Mouse (Mus musculus) liver, adult (tissue): ENCODE results near the gene Dcst2.

Experiments used
- GATA4 ChIP-seq: IDR thresholded peaks from 2 replicates; pipeline ENCODE4 v1.6.1; 2014; ENCODE audit warnings: mild to moderate bottlenecking, low read length; ENCODE audit not compliant: insufficient replicate concordance

The Dcst2 gene

GRCm38 (mm10) chr3:89361675-89362074, at the start of gene Dcst2:
TSS of gene Dcst2 (plus strand) at chr3:89361975.
- TF ChIP-seq GATA4 = no peak

GRCm38 (mm10) chr3:89314340-89314739, 47.4 kb upstream of the Dcst2 start:
- no peak for TF ChIP-seq GATA4

DNA sequence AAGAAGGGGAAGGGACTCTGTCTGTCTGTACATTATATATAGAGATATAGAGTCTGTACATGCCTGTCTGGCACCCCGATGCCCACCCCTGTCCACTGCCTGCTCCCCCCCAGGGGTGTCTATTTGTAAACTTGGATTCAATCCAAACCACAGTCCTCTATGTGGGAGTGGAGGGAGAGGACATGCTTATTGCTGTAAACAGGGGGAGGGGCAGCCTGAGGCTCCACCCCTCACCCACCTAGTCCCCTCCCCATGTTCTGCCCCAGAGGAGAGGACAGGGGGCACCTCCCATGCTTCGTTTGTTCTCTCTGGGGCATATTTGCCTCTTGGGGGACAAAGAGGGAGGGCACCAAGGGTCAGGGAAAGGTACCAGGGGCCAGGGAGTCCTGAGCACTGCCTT, 47.0 kb upstream of the Dcst2 start:
- TF ChIP-seq GATA4 = no peak

- no peak for TF ChIP-seq GATA4
Observed at GRCm38 (mm10) chr3:89315195-89315929, 46.4 kb upstream of the Dcst2 start.

DNA sequence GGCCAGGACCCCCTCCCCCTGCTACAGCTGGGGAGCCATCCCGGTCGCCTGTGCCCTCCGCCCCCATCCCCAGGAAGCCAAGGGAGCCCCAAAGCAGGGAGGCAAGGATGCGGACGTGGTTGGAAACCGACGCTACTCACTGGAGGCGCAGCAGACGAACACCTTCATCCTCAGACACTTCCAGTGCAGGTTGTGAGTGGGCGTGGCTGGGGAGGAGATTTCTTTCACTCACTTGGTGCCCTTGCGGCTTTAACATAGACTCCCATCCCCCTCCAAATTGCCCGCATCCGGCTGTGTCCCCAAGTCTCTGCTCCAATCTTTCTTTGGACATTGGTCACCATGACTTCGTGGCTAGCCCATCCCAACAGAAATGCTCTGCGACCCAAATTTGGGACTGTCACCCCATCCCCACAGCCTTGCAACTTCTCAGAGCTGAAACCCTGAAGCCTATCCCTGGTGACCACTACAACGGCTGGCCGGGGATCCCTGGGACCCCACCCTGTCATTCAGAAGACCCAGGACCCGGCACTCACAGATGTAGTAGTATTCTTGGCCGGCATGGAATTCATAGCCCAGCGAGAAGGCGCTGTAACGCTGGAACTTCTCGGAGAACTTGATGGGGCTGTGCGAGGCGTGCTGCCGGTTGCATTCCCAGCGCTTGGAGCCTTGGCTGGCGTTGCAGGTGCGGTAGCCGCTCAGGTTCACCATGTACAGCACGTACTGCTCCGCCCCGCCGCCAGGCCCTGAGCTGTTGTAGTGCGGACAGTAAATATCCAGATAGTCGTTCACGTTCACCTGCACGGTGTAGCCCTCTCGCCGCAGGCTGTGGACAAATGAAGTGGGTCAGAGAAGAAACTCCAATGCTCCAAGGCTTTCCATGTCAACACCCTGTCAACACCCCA, 45.6 kb upstream of the Dcst2 start:
- no peak for TF ChIP-seq GATA4

DNA sequence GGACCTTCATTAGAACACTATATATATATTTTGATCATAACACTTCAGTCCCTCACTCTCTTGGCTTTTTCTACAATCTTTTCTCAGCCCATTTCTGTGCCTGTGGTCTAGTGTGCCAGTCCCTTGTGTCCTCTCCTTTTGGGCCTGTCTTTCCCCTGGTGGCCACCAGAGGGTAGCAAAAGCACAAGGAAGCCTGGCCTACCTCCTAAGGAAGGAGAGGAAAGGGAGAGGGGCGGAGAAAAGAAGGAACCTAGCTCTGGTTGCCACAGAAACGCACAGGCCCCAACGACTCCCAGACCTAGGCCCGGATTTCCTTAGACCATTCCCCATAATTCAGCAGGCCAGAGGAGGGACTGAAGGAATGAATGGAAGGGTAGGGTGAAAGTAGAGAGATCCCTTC, 44.9 kb upstream of the Dcst2 start:
- TF ChIP-seq GATA4 = no peak

DNA sequence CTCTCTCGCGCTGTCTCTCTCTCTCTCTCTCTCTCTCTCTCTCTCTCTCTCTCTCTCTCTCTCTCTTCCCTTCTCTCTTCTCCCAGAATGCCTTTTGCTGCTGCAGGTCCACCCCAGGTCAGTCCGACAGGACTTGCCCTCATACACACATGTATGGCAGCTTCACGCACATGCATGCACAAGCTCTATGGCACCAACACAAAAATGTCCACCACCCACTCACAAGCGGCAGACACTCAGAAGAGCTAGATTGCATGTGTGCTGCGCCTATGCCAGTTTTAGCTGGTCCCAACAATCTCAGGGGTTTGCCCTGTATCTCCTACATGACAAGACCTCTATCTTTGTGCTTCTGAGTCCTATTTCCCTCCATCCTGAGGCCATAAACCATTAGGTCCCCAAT, 44.5 kb upstream of the Dcst2 start:
- TF ChIP-seq GATA4 = no peak

DNA sequence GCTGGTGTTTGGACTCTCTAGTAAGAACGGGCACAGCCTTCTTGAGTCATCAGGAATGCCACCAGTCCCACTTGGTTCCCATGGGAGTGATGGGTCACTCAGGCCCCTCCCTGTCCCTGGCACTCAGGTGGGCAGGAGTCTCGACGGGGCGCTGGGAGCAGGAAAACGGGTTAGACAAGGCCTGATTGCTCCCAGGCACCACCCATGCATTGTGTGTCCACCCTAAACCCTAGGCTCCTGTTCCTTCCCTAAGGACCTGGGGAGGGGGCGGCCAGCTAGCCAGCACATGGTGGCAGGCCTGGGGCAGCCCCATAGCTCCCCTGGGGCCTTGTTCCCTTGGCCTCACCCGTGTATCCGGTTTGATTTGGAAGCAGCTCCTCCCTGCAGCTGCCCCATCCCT, 43.5 kb upstream of the Dcst2 start:
- TF ChIP-seq GATA4 = no peak

DNA sequence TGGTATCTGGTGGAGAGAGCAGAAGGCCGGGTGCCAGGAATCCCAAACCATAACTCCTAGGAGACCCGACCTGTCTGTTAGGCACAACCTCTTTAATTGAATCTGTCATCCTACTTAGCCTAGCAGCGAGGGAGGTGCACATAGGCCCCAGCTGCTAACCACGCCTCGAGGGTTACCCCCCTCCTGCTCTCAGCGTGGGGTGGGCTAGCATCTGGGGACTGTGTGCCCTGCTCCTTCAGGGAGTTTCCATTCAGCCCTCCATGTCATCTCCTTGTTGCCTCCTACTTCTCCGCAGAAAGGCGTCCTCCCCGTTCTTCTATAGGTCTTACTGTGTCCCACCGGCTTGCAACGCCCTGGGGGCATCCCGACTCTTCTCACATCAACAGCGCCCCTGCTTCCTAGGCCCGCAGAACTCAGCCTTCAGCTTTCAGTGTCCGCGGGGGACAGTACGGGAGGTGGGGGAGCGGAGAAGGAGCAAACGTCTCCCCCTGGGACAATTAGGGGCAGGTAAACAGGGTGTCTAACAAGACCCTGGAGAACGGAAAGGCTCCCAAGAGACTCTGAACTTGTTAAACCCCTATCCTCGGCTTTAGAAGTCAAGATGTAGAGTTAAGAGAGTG, 42.7 kb upstream of the Dcst2 start:
- TF ChIP-seq GATA4 = no peak

- no peak for TF ChIP-seq GATA4
Observed at GRCm38 (mm10) chr3:89319591-89320350, 42.0 kb upstream of the Dcst2 start.

DNA sequence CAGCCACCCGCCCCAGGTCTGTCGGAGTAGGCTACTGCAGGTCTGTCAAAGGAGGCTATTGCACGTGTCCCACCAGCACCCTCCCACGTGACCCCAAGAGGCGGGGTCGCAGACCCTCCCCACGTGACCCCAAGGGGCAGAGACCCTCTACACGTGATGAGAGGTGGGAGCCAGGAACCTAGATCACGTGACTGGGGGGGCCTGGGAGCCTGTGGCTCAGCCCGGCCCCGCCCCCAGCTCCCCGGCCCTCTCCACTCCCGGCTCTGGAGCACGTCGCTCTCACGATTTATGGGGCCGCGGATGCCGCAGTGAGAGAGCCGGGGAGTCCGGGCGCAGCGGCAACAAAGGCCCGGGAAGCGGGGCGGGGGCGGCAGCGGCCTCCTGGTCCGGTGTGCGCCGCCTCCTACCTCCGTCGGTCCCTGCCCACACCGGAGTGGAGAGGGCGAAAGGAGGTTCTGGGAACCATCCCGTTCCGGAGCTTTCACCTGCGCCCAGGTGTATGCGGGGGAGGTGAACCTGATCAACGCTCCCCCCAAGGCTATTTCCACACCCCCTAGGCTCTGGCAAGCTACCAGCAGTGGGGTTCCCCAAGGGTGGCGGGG, 41.1 kb upstream of the Dcst2 start:
- no peak for TF ChIP-seq GATA4

DNA sequence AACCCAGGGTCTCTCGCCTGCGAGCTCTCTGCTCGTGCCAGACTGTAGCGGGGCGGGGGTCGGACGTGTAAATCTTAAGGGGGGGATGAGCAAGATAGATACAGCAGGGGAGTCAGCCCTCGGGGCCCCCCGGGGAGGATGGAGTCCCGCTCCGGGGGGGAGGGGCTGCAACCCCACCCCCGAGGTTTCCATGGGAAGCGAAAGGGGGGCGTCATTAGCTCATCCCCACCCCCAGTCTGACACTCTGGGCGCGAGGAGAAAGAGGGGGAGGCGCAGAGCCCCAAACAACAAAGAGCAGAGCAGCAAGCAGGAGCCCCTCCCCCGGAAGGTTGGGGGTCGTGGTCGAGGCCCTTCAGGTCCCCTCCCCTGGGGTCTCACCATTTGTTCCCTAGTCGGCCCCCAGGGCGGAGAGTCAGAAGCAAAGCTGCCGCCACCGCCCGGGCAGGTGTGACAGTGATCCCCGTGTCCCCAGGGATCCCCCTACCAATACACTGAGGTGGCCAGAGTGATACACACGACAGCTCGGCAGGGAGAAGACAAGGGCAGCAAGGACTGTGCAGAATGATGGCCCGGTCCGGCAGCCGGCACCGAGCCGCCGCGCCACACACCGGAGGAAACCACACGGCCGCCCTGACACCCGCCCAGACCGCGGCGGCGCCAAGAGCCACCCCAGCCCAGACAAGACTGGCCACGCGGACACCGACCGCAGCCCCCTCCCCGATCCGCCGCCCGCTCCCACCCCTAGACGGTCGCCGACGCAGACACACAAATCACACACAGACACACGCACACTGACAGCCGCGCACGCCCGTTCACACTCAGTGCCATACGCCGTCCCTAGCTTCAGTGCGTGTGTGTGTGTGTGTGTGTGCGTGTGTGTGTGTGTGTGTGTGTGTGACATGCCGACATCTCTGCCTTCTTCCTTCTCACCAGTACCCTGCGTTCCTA, 40.3 kb upstream of the Dcst2 start:
- no peak for TF ChIP-seq GATA4

GRCm38 (mm10) chr3:89322131-89322500, 39.7 kb upstream of the Dcst2 start:
- no peak for TF ChIP-seq GATA4
